Mouse (Mus musculus): ENCODE results near the gene Gpr37l1.

DNA sequence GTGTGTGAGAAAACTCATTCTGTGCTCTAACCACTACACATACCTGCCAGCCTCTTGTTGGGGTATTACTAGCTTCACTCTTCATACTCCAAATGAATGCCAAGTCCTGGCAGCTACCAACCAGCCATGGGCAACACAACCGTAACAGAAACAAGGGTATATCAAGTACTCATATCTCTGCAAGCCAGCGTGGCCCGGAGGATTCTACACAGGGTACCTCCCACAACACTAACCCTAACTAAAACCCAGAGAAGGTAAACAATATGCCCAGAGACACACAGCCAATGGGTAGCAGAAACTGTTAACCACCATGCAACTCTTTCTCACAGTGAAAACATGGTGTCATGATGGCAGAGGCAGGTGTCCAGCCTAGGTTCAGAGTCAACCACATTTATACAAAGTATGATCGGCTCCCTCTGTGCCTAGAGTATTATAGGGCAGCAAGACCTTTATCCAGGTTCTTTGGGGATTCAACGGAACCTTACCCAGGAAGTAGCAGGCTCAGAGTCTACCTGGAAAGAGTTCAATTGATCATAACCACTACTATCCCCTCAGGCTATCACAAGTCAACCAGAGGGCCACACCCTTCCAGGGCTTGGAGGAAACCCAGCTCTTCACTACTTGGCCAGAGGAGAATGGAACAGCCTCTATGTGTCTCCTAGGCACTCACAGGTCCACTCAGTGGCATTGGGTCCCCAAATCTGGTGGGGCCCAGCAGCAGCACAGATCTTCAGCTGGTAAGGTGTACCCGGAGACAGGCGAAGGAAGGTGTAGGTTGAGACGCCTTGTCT lies 42.7 kb downstream of the Gpr37l1 start:
- no peak for TF ChIP-seq GATA1 (IDR thresholded peaks at IDR 0.05; ENCODE audit: borderline replicate concordance, low read length)
- no peak for TF ChIP-seq FLI1 (IDR thresholded peaks at IDR 0.05; ENCODE audit: low read length)
